Mouse (Mus musculus) ovary, adult 18-20 months (tissue): ENCODE data around the gene Aurka.

Experiments
- DNase-seq: peaks from one replicate; pipeline ENCODE4 v3.0.0; 2022; ENCODE audit warnings: low spot score, mixed read lengths

The Aurka gene

GRCm38 (mm10) chr2:172370411-172371223 lies at the start of gene Aurka, which contains the start of gene Cstf1:
Aurka (minus strand) TSS chr2:172370535.
Cstf1 (plus strand) TSS chr2:172370681.
- DNase-seq = peak; percentile 91

- no peak for DNase-seq
These were observed 47.9 kb upstream of the Aurka start for GRCm38 (mm10) chr2:172418208-172418607.

GRCm38 (mm10) chr2:172416876-172417275 lies 46.5 kb upstream of the Aurka start:
- DNase-seq = no peak

- DNase-seq = no peak
These were observed 45.9 kb upstream of the Aurka start for GRCm38 (mm10) chr2:172416218-172416617.

- DNase-seq = no peak
These were observed 43.6 kb upstream of the Aurka start for GRCm38 (mm10) chr2:172413894-172414293.

GRCm38 (mm10) chr2:172413273-172413672 lies 42.9 kb upstream of the Aurka start:
- DNase-seq = no peak

- no peak for DNase-seq
These were observed 42.1 kb upstream of the Aurka start for GRCm38 (mm10) chr2:172412454-172412853.

- no peak for DNase-seq
These were observed 40.8 kb upstream of the Aurka start for GRCm38 (mm10) chr2:172411091-172411490.

- DNase-seq = no peak
These were observed 40.4 kb upstream of the Aurka start for GRCm38 (mm10) chr2:172410686-172411085.

GRCm38 (mm10) chr2:172407499-172407898 lies 37.2 kb upstream of the Aurka start:
- no peak for DNase-seq

GRCm38 (mm10) chr2:172406173-172406572 lies 35.8 kb upstream of the Aurka start:
- no peak for DNase-seq

- DNase-seq = no peak
These were observed 34.7 kb upstream of the Aurka start for GRCm38 (mm10) chr2:172405011-172405410.

- no peak for DNase-seq
These were observed 33.9 kb upstream of the Aurka start for GRCm38 (mm10) chr2:172404239-172404638.

- DNase-seq = no peak
These were observed 30.9 kb upstream of the Aurka start for GRCm38 (mm10) chr2:172401116-172401825.

- no peak for DNase-seq
These were observed 29.6 kb upstream of the Aurka start for GRCm38 (mm10) chr2:172399901-172400300.

- DNase-seq = no peak
These were observed 25.6 kb upstream of the Aurka start for GRCm38 (mm10) chr2:172395961-172396360.

GRCm38 (mm10) chr2:172394671-172395070 lies 24.3 kb upstream of the Aurka start:
- DNase-seq = no peak

GRCm38 (mm10) chr2:172394052-172394392 lies 23.7 kb upstream of the Aurka start:
- no peak for DNase-seq

GRCm38 (mm10) chr2:172393391-172394051 lies 23.2 kb upstream of the Aurka start, which contains the start of gene Cass4:
Cass4 (plus strand) TSS chr2:172393794.
- no peak for DNase-seq

GRCm38 (mm10) chr2:172392041-172392521 lies 21.7 kb upstream of the Aurka start:
- no peak for DNase-seq

- no peak for DNase-seq
These were observed 20.0 kb upstream of the Aurka start for GRCm38 (mm10) chr2:172390341-172390740.

GRCm38 (mm10) chr2:172384715-172385114 lies 14.4 kb upstream of the Aurka start:
- DNase-seq = no peak

GRCm38 (mm10) chr2:172381898-172382297 lies 11.6 kb upstream of the Aurka start:
- no peak for DNase-seq
